Mouse (Mus musculus): Measurements from ENCODE around the gene Lingo1.

Gene Lingo1

GRCm38 (mm10) chr9:56605443-56605806 lies 190.8 kb downstream of the Lingo1 start:
- no peak for DNase-seq (ENCODE audit: low spot score in 2 of 2)

GRCm38 (mm10) chr9:56604797-56605442 lies 191.3 kb downstream of the Lingo1 start:
- DNase-seq (ENCODE audit: low spot score in 2 of 2), result no peak

DNA sequence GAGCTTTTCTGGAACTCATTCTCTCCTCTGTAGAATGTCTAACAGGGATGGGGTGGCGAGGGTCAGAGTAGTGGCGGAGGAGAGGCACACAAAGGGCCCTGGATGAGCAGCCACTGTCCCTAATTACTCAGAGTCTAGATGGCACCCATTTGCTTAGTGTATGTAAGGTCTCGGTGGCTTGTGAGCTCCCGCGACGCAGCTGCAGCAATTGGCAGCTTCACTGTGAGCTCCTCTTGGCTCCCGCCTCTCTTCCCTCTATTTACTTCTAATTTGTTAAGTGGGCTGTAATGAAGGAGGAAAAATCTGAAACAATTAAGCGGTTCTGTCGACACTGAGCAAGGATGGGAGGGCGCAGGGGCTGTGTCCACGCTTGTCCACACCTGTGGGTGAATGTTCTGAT lies 195.6 kb downstream of the Lingo1 start:
- DNase-seq (ENCODE audit: low spot score in 2 of 2), result no peak

- DNase-seq (ENCODE audit: low spot score in 2 of 2), result peak in 1 of 2 experiments; percentile 6
These were observed 203.6 kb downstream of the Lingo1 start for GRCm38 (mm10) chr9:56592639-56593038.

DNA sequence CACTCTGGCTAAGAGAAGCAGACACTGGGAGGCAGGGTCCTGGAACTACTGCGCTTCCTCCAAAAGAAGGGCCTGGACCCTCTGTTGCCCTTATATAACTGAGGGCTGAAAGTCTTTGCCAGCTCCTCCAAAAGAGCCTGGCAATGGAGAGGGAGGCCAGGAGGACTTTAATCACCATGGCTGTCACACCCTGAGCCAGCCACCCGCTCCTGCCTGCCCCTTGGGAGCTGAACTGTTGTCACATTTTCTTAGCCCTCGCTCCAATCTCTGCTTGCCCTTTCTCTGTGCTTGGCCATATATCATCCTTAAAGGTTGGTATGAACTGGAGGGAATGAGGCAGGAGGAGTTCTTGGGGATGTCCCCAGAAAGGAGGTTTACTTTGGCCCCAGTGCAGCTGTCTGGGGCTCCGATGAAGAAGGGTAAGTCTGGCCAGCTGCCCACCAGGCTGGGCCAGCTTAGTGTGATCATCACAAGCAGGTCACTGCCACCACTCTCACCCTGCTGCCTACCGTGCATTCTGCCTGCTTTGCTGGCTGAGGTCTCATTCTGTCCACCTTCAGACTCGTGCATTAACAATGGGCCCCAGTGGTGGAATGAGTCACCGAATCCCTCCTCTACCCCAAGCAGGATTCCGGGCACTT lies 204.9 kb downstream of the Lingo1 start:
- DNase-seq (ENCODE audit: low spot score in 2 of 2), result no peak

- no peak for DNase-seq (ENCODE audit: low spot score in 2 of 2)
These were observed 206.5 kb downstream of the Lingo1 start for GRCm38 (mm10) chr9:56589762-56590161.

DNA sequence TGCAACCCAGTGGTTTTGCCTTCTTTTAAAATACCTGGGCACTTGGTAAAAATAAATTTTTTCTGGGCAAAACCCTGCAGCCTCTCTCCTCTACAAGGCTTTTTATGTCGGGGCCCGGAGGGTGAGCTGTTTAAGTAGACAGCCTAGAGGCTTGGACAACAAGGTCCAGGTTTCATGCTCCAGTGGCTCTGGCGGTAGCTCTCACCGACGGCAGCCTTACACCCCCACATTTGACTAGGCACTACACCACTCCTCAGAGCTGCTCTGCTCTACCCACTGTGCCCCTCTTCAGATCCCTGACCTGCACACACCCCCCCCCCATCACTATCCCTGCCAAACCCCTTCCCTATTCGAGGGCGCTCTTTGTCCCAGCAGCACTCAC lies 212.2 kb downstream of the Lingo1 start:
- DNase-seq (ENCODE audit: low spot score in 2 of 2), result no peak

DNA sequence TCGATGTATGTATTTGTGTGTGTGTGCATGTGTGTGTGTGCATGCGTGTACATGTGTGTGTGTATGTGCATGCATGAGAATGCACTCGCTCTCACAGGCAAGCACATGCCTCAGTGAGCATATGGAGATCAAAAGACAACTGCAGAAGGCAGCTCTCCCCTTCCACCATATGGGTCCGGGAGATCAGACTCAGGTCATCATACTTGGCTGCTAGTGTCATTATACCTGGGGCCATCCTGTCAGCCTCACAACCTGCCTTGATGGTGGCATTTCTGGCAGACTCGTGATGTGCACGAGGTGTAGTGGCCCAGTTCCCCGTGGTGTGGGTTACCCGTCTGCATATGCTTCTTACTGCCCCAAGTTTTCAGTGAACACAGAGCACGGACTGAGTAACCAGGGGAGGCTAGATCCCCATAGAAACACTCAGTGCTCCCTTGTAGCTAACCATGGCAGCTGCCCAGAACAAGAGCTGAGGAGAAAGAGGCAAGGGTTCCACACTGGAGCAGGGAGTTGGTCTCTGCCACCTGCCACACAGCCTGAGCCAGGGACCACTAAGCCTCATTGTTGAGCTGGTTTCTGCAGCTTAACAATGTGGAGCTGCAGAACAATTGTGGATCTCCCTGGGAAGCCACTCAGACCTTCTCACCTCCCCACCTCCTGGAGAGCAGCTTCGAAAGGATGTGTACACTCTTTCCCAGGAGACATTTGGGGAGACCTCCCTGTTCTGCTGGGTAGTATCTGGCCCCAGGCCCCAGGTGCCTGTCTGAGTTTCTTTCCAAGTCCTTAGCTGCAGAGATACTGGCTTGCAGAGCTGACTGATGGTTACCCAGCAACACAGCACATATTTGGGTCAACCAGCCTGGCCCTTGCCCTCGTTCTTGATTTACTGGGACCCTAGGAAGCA lies 212.9 kb downstream of the Lingo1 start:
- no peak for DNase-seq (ENCODE audit: low spot score in 2 of 2)

- DNase-seq (ENCODE audit: low spot score in 2 of 2), result no peak
These were observed 213.6 kb downstream of the Lingo1 start for GRCm38 (mm10) chr9:56582628-56583027.

DNA sequence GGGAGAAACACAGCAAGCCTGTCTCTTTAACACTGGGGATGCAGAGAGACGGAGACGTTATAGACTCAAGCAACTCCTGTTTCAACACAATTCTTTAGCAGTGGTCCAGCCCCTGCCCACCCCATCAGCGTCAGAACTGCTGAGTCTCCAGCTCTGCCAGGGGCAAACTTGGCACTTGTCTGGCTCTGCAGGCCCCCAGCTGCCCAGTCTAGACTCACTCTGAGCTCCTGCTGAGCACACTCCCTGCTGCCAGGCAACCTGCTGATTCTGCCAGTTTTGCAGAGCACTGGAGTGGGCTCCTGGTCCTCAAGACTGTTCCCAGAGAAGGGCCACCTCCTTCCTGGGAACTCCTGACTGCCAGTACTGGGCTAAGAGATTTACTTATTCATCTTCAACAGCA lies 214.6 kb downstream of the Lingo1 start:
- DNase-seq (ENCODE audit: low spot score in 2 of 2), result no peak

- no peak for DNase-seq (ENCODE audit: low spot score in 2 of 2)
These were observed 215.3 kb downstream of the Lingo1 start for GRCm38 (mm10) chr9:56581016-56581415.

DNA sequence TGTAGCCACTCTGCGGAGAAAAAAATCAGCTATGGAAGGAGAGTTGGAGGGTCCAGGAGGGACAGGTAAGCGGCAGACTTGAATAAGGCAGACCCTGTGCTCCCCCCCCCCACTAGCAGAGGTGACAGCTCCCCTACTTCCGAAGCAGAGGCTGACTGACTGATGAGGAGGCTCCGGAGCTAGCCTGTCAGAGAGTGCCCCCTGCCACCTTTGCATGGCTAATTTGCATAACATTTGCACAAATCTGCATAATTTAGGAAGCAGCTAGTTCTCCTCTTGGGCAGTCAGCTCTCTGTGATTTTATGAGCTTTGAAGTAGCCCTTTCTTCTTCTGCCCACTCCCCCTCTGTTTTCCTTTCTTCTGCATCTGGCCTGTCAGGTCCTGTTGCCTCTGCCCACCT lies 216.2 kb downstream of the Lingo1 start:
- DNase-seq (ENCODE audit: low spot score in 2 of 2), result no peak

- no peak for DNase-seq (ENCODE audit: low spot score in 2 of 2)
These were observed 218.9 kb downstream of the Lingo1 start for GRCm38 (mm10) chr9:56577405-56577804.

DNA sequence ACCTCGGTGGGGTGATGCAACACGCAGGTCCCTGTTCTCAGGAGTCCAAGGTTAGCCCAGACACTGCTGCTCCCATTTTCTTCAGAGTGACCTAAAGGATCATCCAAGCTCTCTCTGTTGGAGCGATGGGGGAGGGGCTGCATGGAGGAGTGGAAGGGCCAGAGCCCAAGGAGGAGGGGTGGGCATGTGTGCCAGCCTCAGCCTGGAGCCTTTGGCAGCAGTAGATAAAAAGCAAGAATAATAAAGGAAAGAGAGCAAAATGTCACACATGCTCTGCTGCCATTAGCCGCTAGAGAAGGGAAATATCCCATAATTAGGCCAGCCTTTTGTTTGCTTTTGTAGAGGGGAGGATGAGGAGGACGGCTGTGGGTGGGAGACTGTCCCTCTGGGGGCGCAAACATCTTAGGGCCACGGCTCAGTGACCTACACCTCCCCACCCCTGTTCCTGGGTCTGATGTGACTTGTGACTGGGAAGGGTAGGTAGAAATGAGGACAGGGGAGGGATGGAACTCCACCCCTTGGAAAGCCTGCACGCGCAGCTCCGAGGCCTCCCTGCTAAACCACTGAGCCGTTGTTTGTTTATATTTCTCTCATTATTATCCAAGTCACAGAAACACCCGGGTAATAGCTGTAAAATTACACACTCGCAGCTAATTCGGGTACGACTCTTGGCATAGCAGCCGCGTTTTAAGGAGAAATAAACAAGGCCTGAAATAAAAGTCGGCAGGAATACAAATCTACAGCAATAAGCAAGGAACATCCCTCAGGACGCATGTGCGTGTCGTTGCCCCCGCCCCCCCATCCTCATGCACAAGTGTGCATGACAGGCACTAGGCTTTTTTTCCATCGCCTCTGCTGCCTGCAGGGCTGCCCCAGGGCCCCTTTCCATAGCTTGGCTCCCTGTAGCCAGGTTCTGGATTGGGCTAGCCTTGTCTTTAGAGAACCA lies 223.5 kb downstream of the Lingo1 start:
- DNase-seq (ENCODE audit: low spot score in 2 of 2), result no peak

All from heart, adult 9 months (tissue).